Mouse (Mus musculus) midbrain, embryonic 14.5 days (tissue): ENCODE measurements around the gene Clpx. TPM values are rescaled to one million over a fixed set of nuclear protein-coding genes. Genes with fewer than 3 reads are reported as not detected.
A peak's percentile ranks its signal among the peaks of the same experiment; 100 is the strongest.

Experiments used
- ATAC-seq: fragments of 200-750 bp; cut with Nextera tagmentation; 2 replicates; pipeline ENCODE4 v1.8.0; 2017; ENCODE audit warnings: moderate number of reproducible peaks, moderate library complexity; ENCODE audit not compliant: low FRiP score, low TSS enrichment
- DNase-seq: peaks from one replicate; pipeline ENCODE4 v3.0.0-alpha.2; 2015
- H3K27ac ChIP-seq: fragments of 300-500 bp; sonication (generic); replicated peaks from 2 replicates; pipeline ENCODE4 v1.5.1; 2014; ENCODE audit warnings: mild to moderate bottlenecking, low read depth, low read length, moderate library complexity
- H3K27me3 ChIP-seq: fragments of 300-500 bp; sonication (generic); 2 replicates; pipeline ENCODE4 v1.6.1; 2014; ENCODE audit warnings: low read length, control low read depth, mixed read lengths; ENCODE audit not compliant: control insufficient read depth, insufficient read depth
- H3K36me3 ChIP-seq: fragments of 300-500 bp; sonication (generic); 2 replicates; pipeline ENCODE4 v1.6.1; 2014; ENCODE audit warnings: low read length, control low read depth; ENCODE audit not compliant: control insufficient read depth, insufficient read depth
- H3K4me1 ChIP-seq: fragments of 300-500 bp; sonication (generic); 2 replicates; pipeline ENCODE4 v1.6.1; 2014; ENCODE audit warnings: mild to moderate bottlenecking, antibody characterized with exemption, low read length, control low read depth; ENCODE audit not compliant: control insufficient read depth, insufficient read depth
- H3K4me2 ChIP-seq: fragments of 300-500 bp; sonication (generic); 2 replicates; pipeline ENCODE4 v1.6.1; 2014; ENCODE audit warnings: mild to moderate bottlenecking, low read length, moderate library complexity
- H3K4me3 ChIP-seq: fragments of 300-500 bp; sonication (generic); replicated peaks from 2 replicates; pipeline ENCODE4 v1.5.1; 2014; ENCODE audit warnings: low read depth, low read length
- H3K9ac ChIP-seq: fragments of 300-500 bp; sonication (generic); replicated peaks from 2 replicates; pipeline ENCODE4 v1.6.1; 2014; ENCODE audit warnings: mild to moderate bottlenecking, low read length, moderate library complexity
- H3K9me3 ChIP-seq: fragments of 300-500 bp; sonication (generic); 2 replicates; pipeline ENCODE4 v1.6.1; 2016; ENCODE audit warnings: low read length, control low read depth, mixed read lengths; ENCODE audit not compliant: control insufficient read depth
- WGBS: fragments of 180-500 bp; shearing (Covaris S2); extraction: QIAGEN DNeasy Blood & Tissue Kit; methylation state at CpG from one replicate; pipeline ENCODE4 v1.1.7; 2014; 5-methylcytosine and 5-hydroxymethylcytosine counted together
- polyA plus RNA-seq: library from polyadenylated mRNA; unstranded; fragments of >200 nt; fragmentation: Nextera tagmentation; extraction: Ambion mirVana; gene quantifications from 2 replicates; pipeline ENCODE4 v1.2.1, GENCODE M21; 2014

The Clpx gene
- polyA plus RNA-seq, 1 experiment from 2014 or later, result 45.6 TPM

GRCm38 (mm10) chr9:65371756-65372155 lies 77.7 kb downstream of the Clpx start:
- H3K4me3 ChIP-seq, result no peak overlapping the region
- DNase-seq (no peak), ATAC-seq (no peak)
- no peak overlapping the region for H3K27ac ChIP-seq
- H3K27me3 ChIP-seq, result no peaks in the 10 kb centered on the region
- H3K4me2 ChIP-seq, result no peak overlapping the region
- no peaks in the 10 kb centered on the region for H3K4me1 ChIP-seq
- H3K9ac ChIP-seq, result no peak overlapping the region
- H3K36me3 ChIP-seq, result peaks cover 30% of the 10 kb centered on the region
- H3K9me3 ChIP-seq, result no peaks in the 10 kb centered on the region
- 81% methylated on average over 24 of the region's 24 CpGs for WGBS

DNA sequence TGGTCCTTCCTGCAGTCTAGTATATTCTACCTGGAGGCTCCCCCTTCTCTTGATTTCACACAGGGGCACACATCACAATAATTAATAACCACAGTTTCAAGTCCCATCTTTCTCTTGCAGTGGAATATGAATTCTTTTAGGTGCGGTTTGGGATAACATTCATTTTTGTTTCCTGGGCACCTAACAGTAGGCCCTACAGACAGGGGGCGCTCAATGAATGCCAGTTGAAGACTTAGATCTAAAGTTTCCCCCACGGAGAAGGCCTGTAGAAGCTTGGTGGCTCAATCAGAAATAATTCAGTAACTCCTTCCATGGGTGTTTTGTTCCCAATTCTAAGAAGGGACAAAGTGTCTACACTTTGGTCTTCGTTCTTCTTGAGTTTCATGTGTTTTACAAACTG lies 78.4 kb downstream of the Clpx start:
- Histone ChIP-seq H3K36me3 (peaks cover 30% of the 10 kb centered on the region), H3K4me2 (no peak overlapping the region), H3K27ac (no peak overlapping the region), H3K4me1 (no peaks in the 10 kb centered on the region), H3K4me3 (no peak overlapping the region), H3K9me3 (no peaks in the 10 kb centered on the region), H3K27me3 (no peaks in the 10 kb centered on the region), H3K9ac (no peak overlapping the region)
- WGBS, result 85% methylated on average over 4 of the region's 4 CpGs
- ATAC-seq (no peak), DNase-seq (peak; percentile 23)

DNA sequence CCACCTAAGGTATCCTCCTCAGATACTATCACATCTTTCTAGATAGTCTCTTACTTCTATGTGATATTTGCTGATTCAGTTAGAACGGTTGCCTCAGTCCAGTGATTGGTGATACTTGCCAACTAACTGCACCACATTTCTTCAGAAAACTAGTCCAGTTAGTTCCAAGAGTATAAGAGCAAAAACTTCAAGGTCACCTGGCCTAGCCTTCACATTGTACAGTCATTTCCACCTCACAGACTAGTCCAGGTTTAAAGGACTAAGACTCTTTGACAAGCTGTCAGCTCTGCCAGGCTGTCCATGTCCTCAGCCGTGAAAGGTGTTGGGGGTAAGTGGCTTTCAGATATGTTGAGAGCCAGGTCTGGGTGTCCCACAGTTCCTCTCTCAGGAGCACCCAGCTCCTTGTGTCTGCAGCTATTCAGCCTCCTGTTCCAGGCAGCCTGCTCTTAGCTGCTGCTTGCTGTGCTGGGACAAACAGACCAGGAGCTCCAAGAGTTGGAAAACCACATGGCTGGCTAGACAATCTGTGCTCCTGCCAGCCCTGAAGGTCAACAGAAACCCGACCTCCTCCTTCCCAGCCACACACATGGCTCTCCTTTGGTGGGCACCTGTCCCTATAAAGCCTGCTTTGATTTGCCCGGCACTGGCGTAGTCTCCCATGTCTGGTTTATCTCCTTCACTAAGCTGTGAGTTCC lies 80.6 kb downstream of the Clpx start:
- peaks cover 25% of the 10 kb centered on the region for H3K36me3 ChIP-seq
- 82% methylated on average over 5 of the region's 5 CpGs for WGBS
- ATAC-seq, result no peak

DNA sequence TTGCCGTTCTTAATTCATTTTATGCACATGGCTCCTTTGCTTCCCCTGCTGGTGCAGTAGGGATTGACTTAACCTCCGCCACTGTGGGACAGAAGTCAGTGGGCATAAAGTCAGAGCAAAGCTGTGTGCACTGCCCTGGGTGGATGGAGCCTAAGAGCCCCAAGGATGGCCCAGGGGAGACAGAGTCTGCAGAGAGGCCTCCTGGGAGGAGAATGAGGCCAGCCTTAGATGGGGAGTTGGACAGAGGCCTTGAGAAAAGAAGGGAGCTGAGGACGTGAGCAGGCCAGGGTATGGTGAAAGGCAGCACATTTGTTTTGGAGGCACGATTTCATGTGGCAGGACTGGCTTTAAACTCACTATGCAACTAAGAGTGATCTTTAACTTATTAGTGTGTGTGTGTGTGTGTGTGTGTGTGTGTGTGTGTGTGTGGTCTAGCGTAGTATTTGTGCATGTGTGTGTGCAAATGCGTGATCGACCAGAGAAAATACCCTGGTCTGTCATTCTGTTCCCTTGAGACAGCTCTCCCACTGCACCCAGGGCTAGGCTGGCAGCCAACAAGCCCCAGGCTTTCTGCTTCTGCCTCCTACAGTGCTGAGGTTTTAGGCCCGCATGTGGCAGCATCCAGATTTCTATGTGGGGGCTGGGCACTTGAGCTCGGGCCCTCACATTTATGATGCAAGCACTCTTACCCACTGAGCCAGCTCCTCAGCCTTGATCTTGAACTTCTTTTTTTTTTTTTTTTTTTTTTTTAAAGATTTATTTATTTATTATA lies 81.3 kb downstream of the Clpx start:
- Histone ChIP-seq H3K9ac (no peak overlapping the region), H3K36me3 (peaks cover 25% of the 10 kb centered on the region), H3K9me3 (no peaks in the 10 kb centered on the region), H3K27ac (no peak overlapping the region), H3K27me3 (no peaks in the 10 kb centered on the region), H3K4me3 (no peak overlapping the region), H3K4me2 (no peak overlapping the region), H3K4me1 (no peaks in the 10 kb centered on the region)
- WGBS, result 85% methylated on average over 9 of the region's 9 CpGs
- ATAC-seq (no peak), DNase-seq (no peak)

More for the DNA sequence above, 80.6 kb downstream of the Clpx start:
- DNase-seq, result no peak
- no peaks in the 10 kb centered on the region for H3K4me1 ChIP-seq
- H3K4me2 ChIP-seq, result no peak overlapping the region
- H3K9ac ChIP-seq, result no peak overlapping the region
- H3K9me3 ChIP-seq, result no peaks in the 10 kb centered on the region
- H3K27me3 ChIP-seq, result no peaks in the 10 kb centered on the region
- H3K27ac ChIP-seq, result no peak overlapping the region
- no peak overlapping the region for H3K4me3 ChIP-seq

Other genes starting within 250 kb of the Clpx start
- gene Igdcc4, start 192.8 kb upstream of the Clpx start, polyA plus RNA-seq, result 14.9 and 17.3 TPM in 2 replicates
- 10.7 and 14.1 TPM in 2 replicates for gene Igdcc3, start 153.1 kb upstream of the Clpx start, polyA plus RNA-seq
- gene Parp16, start 98.9 kb upstream of the Clpx start, polyA plus RNA-seq, result 5.2 and 6.5 TPM in 2 replicates
- gene Cilp, start 29.1 kb upstream of the Clpx start, polyA plus RNA-seq, result 0.17 and 0.24 TPM in 2 replicates
- gene Pdcd7, start 51.8 kb downstream of the Clpx start, polyA plus RNA-seq, result 10.1 and 13.1 TPM in 2 replicates
- gene Ubap1l, start 66.8 kb downstream of the Clpx start, polyA plus RNA-seq, result 1.5 and 1.7 TPM in 2 replicates
- 0.23 and 0.47 TPM in 2 replicates for gene Kbtbd13, start 97.4 kb downstream of the Clpx start, polyA plus RNA-seq
- gene Rasl12, start 104.2 kb downstream of the Clpx start, polyA plus RNA-seq, result 6.5 and 7.1 TPM in 2 replicates
- not detected in 2 replicates for gene Slc51b, start 128.7 kb downstream of the Clpx start, polyA plus RNA-seq
- gene Mtfmt, start 141.5 kb downstream of the Clpx start, polyA plus RNA-seq, result 22.0 and 23.5 TPM in 2 replicates
- 137 and 162 TPM in 2 replicates for gene Spg21, start 166.7 kb downstream of the Clpx start, polyA plus RNA-seq
- 0.55 and 1.00 TPM in 2 replicates for gene Ankdd1a, start 225.9 kb downstream of the Clpx start, polyA plus RNA-seq